Mouse (Mus musculus): Measurements from ENCODE around the gene Birc5. TPM values are rescaled to one million over a fixed set of nuclear protein-coding genes. Genes with fewer than 3 reads are reported as not detected.

The Birc5 gene
- polyA plus RNA-seq, 1 experiment, result 60.7 TPM

GRCm38 (mm10) chr11:117902282-117902681, 53.2 kb downstream of the Birc5 start:
- Histone ChIP-seq H3K79me2 (ENCODE audit: control insufficient read depth, insufficient read depth) (no peaks in the 10 kb centered on the region), H3K4me2 (ENCODE audit: low read depth) (no peak overlapping the region), H3K36me3 (ENCODE audit: control insufficient read depth, insufficient read depth) (no peaks in the 10 kb centered on the region), H3ac (ENCODE audit: control insufficient read depth, insufficient read length) (no peak overlapping the region), H3K27me3 (ENCODE audit: control insufficient read depth, insufficient read depth, insufficient read length) (no peaks in the 10 kb centered on the region), H3K4me3 (no peak overlapping the region)
- no peak for TF ChIP-seq POLR2A (IDR thresholded peaks at IDR 0.05; ENCODE audit: insufficient read length, low read depth)
- TF ChIP-seq E2F4 (IDR thresholded peaks at IDR 0.05; ENCODE audit: insufficient read depth), result no peak
- TF ChIP-seq MAX (IDR thresholded peaks at IDR 0.05; ENCODE audit: low read depth), result no peak
- no peak for TF ChIP-seq POLR2AphosphoS2 (IDR thresholded peaks at IDR 0.05; ENCODE audit: insufficient read length, low read depth)
- TF ChIP-seq TCF12 (IDR thresholded peaks at IDR 0.05; ENCODE audit: insufficient read depth, poor library complexity, severe bottlenecking), result no peak
- no peak for TF ChIP-seq REST (IDR thresholded peaks at IDR 0.05; ENCODE audit: insufficient read depth, insufficient read length)
- TF ChIP-seq MYOG (IDR thresholded peaks at IDR 0.05; ENCODE audit: control insufficient read depth in 1 of 3, insufficient read depth in 1 of 3, insufficient read length in 2 of 3, low read depth in 2 of 3), result no peak
- TF ChIP-seq MYOD1 (IDR thresholded peaks at IDR 0.05; ENCODE audit: control insufficient read depth in 1 of 3, insufficient read length in 2 of 3, low read depth in 2 of 3), result no peak
- TF ChIP-seq SRF (IDR thresholded peaks at IDR 0.05; ENCODE audit: control insufficient read depth, insufficient read length, low read depth), result no peak
- TF ChIP-seq CEBPB (IDR thresholded peaks at IDR 0.05; ENCODE audit: insufficient read depth, poor library complexity, severe bottlenecking), result no peak
- no peak for TF ChIP-seq USF1 (IDR thresholded peaks at IDR 0.05; ENCODE audit: low read depth)
- no peak for TF ChIP-seq TCF3 (IDR thresholded peaks at IDR 0.05; ENCODE audit: insufficient read length, low read depth)

- Histone ChIP-seq H3K4me3 (no peak overlapping the region), H3ac (ENCODE audit: control insufficient read depth, insufficient read length) (no peak overlapping the region), H3K4me2 (ENCODE audit: low read depth) (no peak overlapping the region), H3K36me3 (ENCODE audit: control insufficient read depth, insufficient read depth) (no peaks in the 10 kb centered on the region), H3K79me2 (ENCODE audit: control insufficient read depth, insufficient read depth) (no peaks in the 10 kb centered on the region), H3K27me3 (ENCODE audit: control insufficient read depth, insufficient read depth, insufficient read length) (no peaks in the 10 kb centered on the region)
- TF ChIP-seq POLR2AphosphoS2 (IDR thresholded peaks at IDR 0.05; ENCODE audit: insufficient read length, low read depth) (no peak), CEBPB (IDR thresholded peaks at IDR 0.05; ENCODE audit: insufficient read depth, poor library complexity, severe bottlenecking) (no peak), POLR2A (IDR thresholded peaks at IDR 0.05; ENCODE audit: insufficient read length, low read depth) (no peak), TCF12 (IDR thresholded peaks at IDR 0.05; ENCODE audit: insufficient read depth, poor library complexity, severe bottlenecking) (no peak), E2F4 (IDR thresholded peaks at IDR 0.05; ENCODE audit: insufficient read depth) (no peak), MYOD1 (IDR thresholded peaks at IDR 0.05; ENCODE audit: control insufficient read depth in 1 of 3, insufficient read length in 2 of 3, low read depth in 2 of 3) (no peak), REST (IDR thresholded peaks at IDR 0.05; ENCODE audit: insufficient read depth, insufficient read length) (no peak), MAX (IDR thresholded peaks at IDR 0.05; ENCODE audit: low read depth) (no peak), TCF3 (IDR thresholded peaks at IDR 0.05; ENCODE audit: insufficient read length, low read depth) (no peak), MYOG (IDR thresholded peaks at IDR 0.05; ENCODE audit: control insufficient read depth in 1 of 3, insufficient read depth in 1 of 3, insufficient read length in 2 of 3, low read depth in 2 of 3) (no peak), SRF (IDR thresholded peaks at IDR 0.05; ENCODE audit: control insufficient read depth, insufficient read length, low read depth) (no peak), USF1 (IDR thresholded peaks at IDR 0.05; ENCODE audit: low read depth) (no peak)
Measured at GRCm38 (mm10) chr11:117904442-117904841, 55.4 kb downstream of the Birc5 start.

Other genes with a start within 250 kb of the Birc5 start
- 7.4 TPM for gene Tnrc6c, start 195.0 kb upstream of the Birc5 start, polyA plus RNA-seq (2012; fragmentation: generic; extraction: Trizol)
- gene Tmc8, start 67.2 kb upstream of the Birc5 start, polyA plus RNA-seq (2012; fragmentation: generic; extraction: Trizol), result 0.19 TPM
- 51.9 TPM for gene Tmc6, start 67.1 kb upstream of the Birc5 start, polyA plus RNA-seq (2012; fragmentation: generic; extraction: Trizol)
- not detected for gene 6030468B19Rik, start 51.6 kb upstream of the Birc5 start, polyA plus RNA-seq (2012; fragmentation: generic; extraction: Trizol)
- gene Gm20708, start 39.6 kb upstream of the Birc5 start, polyA plus RNA-seq (2012; fragmentation: generic; extraction: Trizol), result 0.35 TPM
- gene Syngr2, start 39.6 kb upstream of the Birc5 start, polyA plus RNA-seq (2012; fragmentation: generic; extraction: Trizol), result 109 TPM
- 6.1 TPM for gene Afmid, start 23.3 kb upstream of the Birc5 start, polyA plus RNA-seq (2012; fragmentation: generic; extraction: Trizol)
- gene Tk1, start 23.2 kb upstream of the Birc5 start, polyA plus RNA-seq (2012; fragmentation: generic; extraction: Trizol), result 52.8 TPM
- not detected for gene Tmem235, start 11.5 kb downstream of the Birc5 start, polyA plus RNA-seq (2012; fragmentation: generic; extraction: Trizol)
- gene Tha1, start 24.2 kb downstream of the Birc5 start, polyA plus RNA-seq (2012; fragmentation: generic; extraction: Trizol), result 2.5 TPM
- gene Socs3, start 120.8 kb downstream of the Birc5 start, polyA plus RNA-seq (2012; fragmentation: generic; extraction: Trizol), result 27.3 TPM
- 61.6 TPM for gene Pgs1, start 137.0 kb downstream of the Birc5 start, polyA plus RNA-seq (2012; fragmentation: generic; extraction: Trizol)